Mouse (Mus musculus) forebrain, embryonic 14.5 days (tissue): Measurements from ENCODE around the gene Dop1b. TPM values are rescaled to one million over a fixed set of nuclear protein-coding genes. Genes with fewer than 3 reads are reported as not detected.
"Not testable (repeated sequence)": the region's sequence is repeated elsewhere in the genome, so short reads cannot be mapped to it uniquely, and the experiment has no call there.

Experiments
- ATAC-seq: fragments of 200-750 bp; cut with Nextera tagmentation; 2 replicates; pipeline ENCODE4 v1.8.0; 2017; ENCODE audit warnings: mild to moderate bottlenecking, moderate library complexity
- DNase-seq: peaks from one replicate; pipeline ENCODE4 v3.0.0-alpha.2; 2015; ENCODE audit warnings: low spot score
- H3K27ac ChIP-seq: fragments of 300-500 bp; sonication (generic); 2 replicates; pipeline ENCODE4 v1.5.1; 2014; ENCODE audit warnings: low read depth, mild to moderate bottlenecking, control low read depth, low read length, moderate library complexity
- H3K27me3 ChIP-seq: fragments of 300-500 bp; sonication (generic); replicated peaks from 2 replicates; pipeline ENCODE4 v1.6.1; 2014; ENCODE audit warnings: low read length, control low read depth, mixed read lengths; ENCODE audit not compliant: control insufficient read depth, insufficient read depth
- H3K36me3 ChIP-seq: fragments of 300-500 bp; sonication (generic); 2 replicates; pipeline ENCODE4 v1.6.1; 2014; ENCODE audit warnings: low read length, control low read depth; ENCODE audit not compliant: control insufficient read depth, insufficient read depth
- H3K4me1 ChIP-seq: fragments of 300-500 bp; sonication (generic); 2 replicates; pipeline ENCODE4 v1.6.1; 2014; ENCODE audit warnings: antibody characterized with exemption, low read length, control low read depth; ENCODE audit not compliant: control insufficient read depth, insufficient read depth
- H3K4me2 ChIP-seq: fragments of 300-500 bp; sonication (generic); 2 replicates; pipeline ENCODE4 v1.6.1; 2014; ENCODE audit warnings: mild to moderate bottlenecking, control low read depth, low read length
- H3K4me3 ChIP-seq: fragments of 300-500 bp; sonication (generic); 2 replicates; pipeline ENCODE4 v1.5.1; 2014; ENCODE audit warnings: low read depth, low read length, control low read depth
- H3K9ac ChIP-seq: fragments of 300-500 bp; sonication (generic); 2 replicates; pipeline ENCODE4 v1.6.1; 2014; ENCODE audit warnings: mild to moderate bottlenecking, low read length, control low read depth, moderate library complexity
- H3K9me3 ChIP-seq: fragments of 300-500 bp; sonication (generic); replicated peaks from 2 replicates; pipeline ENCODE4 v1.6.1; 2016; ENCODE audit warnings: low read length, control low read depth, mixed read lengths; ENCODE audit not compliant: control insufficient read depth
- WGBS: fragments of 180-500 bp; shearing (Covaris S2); extraction: QIAGEN DNeasy Blood & Tissue Kit; methylation state at CpG from one replicate; pipeline ENCODE4 v1.1.7; 2014; 5-methylcytosine and 5-hydroxymethylcytosine counted together
- polyA plus RNA-seq: library from polyadenylated mRNA; unstranded; fragments of >200 nt; fragmentation: Nextera tagmentation; extraction: Ambion mirVana; gene quantifications from 2 replicates; pipeline ENCODE4 v1.2.1, GENCODE M21; 2014

Dop1b gene
- polyA plus RNA-seq, 1 experiment from 2014 or later: 19.6 TPM

DNA sequence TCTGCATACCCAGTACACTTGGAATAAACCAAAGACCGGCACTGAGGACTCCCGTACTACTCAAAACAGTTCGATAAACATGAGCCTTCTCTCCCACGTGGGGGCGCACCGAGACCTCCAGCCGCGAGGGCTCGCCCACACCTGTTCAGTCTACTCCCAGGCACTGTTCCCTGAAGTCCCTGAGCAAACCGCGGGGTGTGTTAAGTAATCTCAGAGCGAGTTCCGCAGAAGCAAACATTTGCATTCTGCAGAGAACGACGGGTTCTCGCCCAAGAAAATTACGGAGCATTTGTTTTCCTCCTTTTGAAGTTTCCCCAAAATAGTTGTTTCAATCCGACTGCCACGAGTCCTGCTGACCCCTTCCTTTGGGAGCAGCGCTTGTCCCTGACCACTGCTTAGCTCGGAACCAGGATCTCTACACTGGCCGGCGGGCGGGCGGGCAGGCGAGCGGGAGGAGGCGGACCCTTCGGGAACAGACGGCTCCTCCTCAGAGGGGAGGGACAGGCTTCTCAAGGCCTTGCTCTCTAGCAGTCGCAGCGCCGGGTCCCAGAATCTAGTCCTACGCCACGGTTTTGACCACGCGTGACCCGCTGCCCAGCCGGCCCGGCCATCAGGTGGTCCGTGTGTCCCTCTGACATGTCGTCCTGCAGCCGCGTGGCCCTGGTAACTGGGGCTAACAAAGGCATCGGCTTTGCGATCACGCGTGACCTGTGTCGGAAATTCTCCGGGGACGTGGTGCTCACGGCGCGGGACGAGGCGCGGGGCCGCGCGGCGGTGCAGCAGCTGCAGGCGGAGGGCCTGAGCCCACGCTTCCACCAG lies 28.8 kb upstream of the Dop1b start, which contains the start of gene Cbr3:
TSS of gene Cbr3 (plus strand) at position 527 of the 819 bp plus-strand sequence.
- DNase-seq (peak; percentile 63), ATAC-seq (peak; percentile 76)
- H3K9ac ChIP-seq: peak within 1 kb of the TSS; percentile 51
- no peaks in the 10 kb centered on the region for H3K36me3 ChIP-seq
- whole genome bisulfite sequencing: under 1% methylated on average over 63 of the region's 63 CpGs
- no peak within 1 kb of the TSS for H3K27ac ChIP-seq
- peaks cover 40% of the 10 kb centered on the region for H3K27me3 ChIP-seq
- H3K9me3 ChIP-seq: no peaks in the 10 kb centered on the region
- peaks cover 6% of the 10 kb centered on the region for H3K4me1 ChIP-seq
- H3K4me3 ChIP-seq: peak within 1 kb of the TSS; percentile 38
- H3K4me2 ChIP-seq: peak within 1 kb of the TSS; percentile 70

DNA sequence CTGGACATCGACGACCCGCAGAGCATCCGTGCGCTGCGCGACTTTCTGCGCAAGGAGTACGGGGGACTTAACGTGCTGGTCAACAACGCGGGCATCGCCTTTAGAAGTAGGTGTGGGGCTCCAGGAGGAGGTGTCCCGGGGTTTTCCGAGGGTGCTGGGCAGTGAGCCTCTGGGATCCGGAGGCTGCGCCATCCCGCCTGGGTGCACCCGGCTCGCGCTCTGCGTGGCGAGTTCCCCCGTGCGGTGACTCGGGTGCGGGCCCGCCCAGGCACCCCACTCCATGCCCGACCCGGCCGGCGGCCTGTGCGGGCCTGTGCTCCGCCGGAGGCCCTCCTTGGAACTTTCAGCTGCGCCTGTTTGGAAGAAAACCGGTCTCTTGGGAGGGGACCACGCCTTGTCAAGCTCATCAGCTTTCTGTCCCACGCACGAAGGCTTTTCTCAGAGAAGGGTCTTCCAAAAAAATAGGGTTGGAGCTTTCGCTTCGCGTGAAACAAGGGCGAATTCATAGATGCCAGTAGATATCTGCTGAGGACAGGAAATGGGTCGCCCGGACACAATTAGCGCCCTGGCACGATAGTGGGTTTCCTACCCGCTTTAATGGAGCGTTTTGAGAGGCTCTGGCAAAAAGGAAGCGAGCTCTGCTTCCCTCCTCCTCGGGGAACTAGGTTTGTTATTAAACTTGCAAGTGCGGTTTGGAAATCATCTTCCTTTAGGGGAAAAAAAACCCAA lies 28.0 kb upstream of the Dop1b start:
- Histone ChIP-seq H3K4me2 (peak overlapping the region; percentile 70), H3K9me3 (no peaks in the 10 kb centered on the region), H3K27ac (no peak overlapping the region), H3K27me3 (peaks cover 40% of the 10 kb centered on the region), H3K4me1 (peaks cover 6% of the 10 kb centered on the region), H3K36me3 (no peaks in the 10 kb centered on the region), H3K9ac (peak overlapping the region; percentile 51), H3K4me3 (peak overlapping the region; percentile 38)
- peak; percentile 36 for DNase-seq
- peak; percentile 37; the same call in 1 of the 2 replicates for ATAC-seq
- under 1% methylated on average over 53 of the region's 53 CpGs for WGBS

DNA sequence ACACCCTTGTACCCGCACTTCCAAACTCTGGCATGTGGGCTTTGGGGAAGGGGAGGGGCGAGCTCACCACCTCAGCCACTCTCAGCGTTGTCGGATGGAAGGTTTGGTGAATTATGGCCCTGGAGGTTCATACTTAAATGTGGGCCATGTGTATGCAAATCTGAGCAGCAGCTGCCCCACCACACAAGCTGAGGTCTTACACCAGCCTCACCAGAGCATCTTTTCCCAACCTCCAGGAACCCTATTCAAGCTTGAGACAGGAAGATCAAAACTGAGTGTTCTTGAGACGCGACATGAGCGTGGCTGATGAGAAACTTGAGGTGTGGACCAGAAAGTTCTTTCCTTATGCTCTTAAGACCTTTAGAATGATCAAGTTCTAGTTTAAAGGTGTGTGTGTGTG lies 27.3 kb upstream of the Dop1b start:
- no peaks in the 10 kb centered on the region for H3K36me3 ChIP-seq
- no peak for ATAC-seq
- no peak overlapping the region for H3K9ac ChIP-seq
- peaks cover 40% of the 10 kb centered on the region for H3K27me3 ChIP-seq
- no peak overlapping the region for H3K4me3 ChIP-seq
- WGBS: 40% methylated on average over 7 of the region's 7 CpGs
- H3K4me1 ChIP-seq: peaks cover 6% of the 10 kb centered on the region
- no peak overlapping the region for H3K27ac ChIP-seq
- peak overlapping the region; percentile 70; the same call in 1 of the 2 replicates for H3K4me2 ChIP-seq
- DNase-seq: no peak
- H3K9me3 ChIP-seq: no peaks in the 10 kb centered on the region

DNA sequence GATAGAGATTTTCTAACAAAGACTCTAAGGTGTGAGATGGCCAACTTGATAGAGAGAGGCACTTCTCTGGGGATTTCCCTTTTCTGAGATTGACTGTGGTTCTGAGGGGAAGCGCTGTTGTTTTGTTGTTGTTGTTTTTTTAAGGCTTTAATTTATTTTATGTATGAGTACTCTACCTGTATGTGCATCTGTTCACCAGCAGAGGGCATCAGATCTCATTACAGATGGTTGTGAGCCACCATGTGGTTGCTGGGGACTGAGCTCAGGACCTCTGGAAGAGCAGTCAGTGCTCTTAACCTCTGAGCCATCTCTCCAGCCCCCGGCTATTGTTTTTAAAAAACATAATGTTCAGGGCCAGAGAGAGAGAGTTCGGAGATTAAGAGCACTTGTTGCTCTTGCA lies 25.9 kb upstream of the Dop1b start:
- not testable (repeated sequence) for H3K27ac ChIP-seq, ATAC-seq, H3K4me1 ChIP-seq, DNase-seq, H3K4me3 ChIP-seq, H3K9me3 ChIP-seq, H3K4me2 ChIP-seq, H3K9ac ChIP-seq, H3K36me3 ChIP-seq
- 86% methylated on average over 3 of the region's 3 CpGs for WGBS
- peaks cover 40% of the 10 kb centered on the region for H3K27me3 ChIP-seq

DNA sequence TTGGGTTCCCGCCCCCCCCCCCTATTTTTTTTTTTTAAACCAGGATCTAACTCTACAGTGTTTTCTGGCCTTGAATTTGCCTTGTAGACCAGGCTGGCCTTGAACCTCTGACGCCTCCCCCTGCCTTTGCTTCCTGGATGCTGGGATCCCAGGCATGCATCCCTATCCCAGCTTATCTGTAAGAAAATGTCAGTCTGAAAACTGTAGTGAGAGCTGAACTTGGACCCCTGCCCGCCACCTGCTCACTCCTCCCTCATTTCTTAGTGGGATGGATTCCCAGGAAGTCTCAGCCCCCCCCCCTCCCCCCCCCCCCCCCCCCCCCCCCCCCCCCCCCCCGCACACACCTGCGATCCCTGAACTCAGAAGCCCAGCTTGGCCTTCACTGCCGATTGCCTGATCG lies 25.3 kb upstream of the Dop1b start:
- DNase-seq (no peak), ATAC-seq (no peak)
- Histone ChIP-seq H3K27ac (no peak overlapping the region), H3K9ac (no peak overlapping the region), H3K27me3 (peaks cover 37% of the 10 kb centered on the region), H3K9me3 (no peaks in the 10 kb centered on the region), H3K36me3 (no peaks in the 10 kb centered on the region), H3K4me2 (no peak overlapping the region), H3K4me3 (no peak overlapping the region), H3K4me1 (peaks cover 6% of the 10 kb centered on the region)
- 74% methylated on average over 5 of the region's 7 CpGs for WGBS

- no peak overlapping the region for H3K27ac ChIP-seq
- WGBS: 47% methylated on average over 5 of the region's 5 CpGs
- H3K4me3 ChIP-seq: no peak overlapping the region
- H3K4me2 ChIP-seq: no peak overlapping the region
- peaks cover 32% of the 10 kb centered on the region for H3K27me3 ChIP-seq
- no peak for ATAC-seq
- DNase-seq: peak; percentile 71
- H3K9ac ChIP-seq: no peak overlapping the region
- H3K4me1 ChIP-seq: peaks cover 6% of the 10 kb centered on the region
- no peaks in the 10 kb centered on the region for H3K9me3 ChIP-seq
- H3K36me3 ChIP-seq: no peaks in the 10 kb centered on the region
These were observed 24.8 kb upstream of the Dop1b start for GRCm38 (mm10) chr16:93686945-93687344.

GRCm38 (mm10) chr16:93691206-93691841 lies 20.4 kb upstream of the Dop1b start:
- H3K9ac ChIP-seq: no peak overlapping the region
- no peaks in the 10 kb centered on the region for H3K36me3 ChIP-seq
- H3K4me1 ChIP-seq: no peaks in the 10 kb centered on the region
- no peaks in the 10 kb centered on the region for H3K27me3 ChIP-seq
- no peak for DNase-seq
- no peak overlapping the region for H3K4me2 ChIP-seq
- no peak overlapping the region for H3K4me3 ChIP-seq
- no peak overlapping the region for H3K27ac ChIP-seq
- no peak for ATAC-seq
- H3K9me3 ChIP-seq: no peaks in the 10 kb centered on the region
- WGBS: 87% methylated on average over 6 of the region's 6 CpGs

- H3K4me1 ChIP-seq: no peaks in the 10 kb centered on the region
- H3K4me3 ChIP-seq: no peak overlapping the region
- no peaks in the 10 kb centered on the region for H3K9me3 ChIP-seq
- no peak for ATAC-seq
- no peak for DNase-seq
- WGBS: 81% methylated on average over 2 of the region's 2 CpGs
- H3K4me2 ChIP-seq: no peak overlapping the region
- H3K27ac ChIP-seq: no peak overlapping the region
- no peaks in the 10 kb centered on the region for H3K36me3 ChIP-seq
- H3K27me3 ChIP-seq: no peaks in the 10 kb centered on the region
- no peak overlapping the region for H3K9ac ChIP-seq
These were observed 19.0 kb upstream of the Dop1b start for GRCm38 (mm10) chr16:93692744-93693143.
